Comparison of ENCODE assay signal across 14 mouse cellular contexts in the genomic region with DNA sequence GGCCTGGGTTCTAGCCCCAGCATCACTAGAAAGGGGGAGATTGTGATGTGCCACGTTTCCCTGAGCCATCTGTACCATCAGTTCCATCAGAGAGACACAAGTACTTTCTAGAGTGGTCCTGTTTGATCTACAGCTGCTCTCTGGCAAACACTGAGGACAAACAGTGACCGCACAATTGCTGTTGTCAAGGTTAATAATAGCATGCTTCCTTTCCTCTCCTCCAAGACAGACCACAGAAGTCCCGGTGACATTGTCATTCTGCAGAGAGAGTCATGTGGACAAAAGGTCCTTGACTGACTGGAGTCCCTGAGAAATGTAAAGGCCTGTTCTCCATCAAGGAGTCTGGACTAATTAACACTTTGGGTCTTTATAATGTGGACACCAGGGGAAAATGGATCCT.
"Had no signal": no experiment of that assay in that cellular context is flagged by ENCODE, and none has a peak within 500 bp of the region (broad histone marks: within the 10 kb centered on the region; RNA-seq: fewer than 3 reads in every experiment).

No protein-coding gene starts in this region.

- H3K36me3 ChIP-seq: liver, embryonic 15.5 days; midbrain, embryonic 13.5 days; neural tube, embryonic 15.5 days had no signal

- H3K9me3 ChIP-seq: liver, embryonic 15.5 days; midbrain, embryonic 13.5 days; neural tube, embryonic 15.5 days had no signal

- H3K4me1 ChIP-seq: liver, embryonic 15.5 days had no signal

- H3K27me3 ChIP-seq: liver, embryonic 15.5 days; neural tube, embryonic 15.5 days had no signal

- DNase-seq: kidney, adult 9 months; kidney, postnatal 36 days; layer of hippocampus, adult 9-11 months; layer of hippocampus, postnatal 36 days; lung, adult 2 months; lung, postnatal 36 days; right cerebral cortex, adult 18-20 months; right cerebral cortex, postnatal 25 days; thymus, postnatal 36 days had no signal

- ATAC-seq: lung, postnatal 0 days; midbrain, embryonic 13.5 days had no signal

- H3K4me3 ChIP-seq: liver, embryonic 15.5 days; midbrain, embryonic 13.5 days; myocyte; neural tube, embryonic 15.5 days had no signal
